Mouse (Mus musculus) cortical plate, adult 2 months (tissue): ENCODE measurements around the gene Gm884. TPM values are rescaled to one million over a fixed set of nuclear protein-coding genes. Genes with fewer than 3 reads are reported as not detected.

Experiments used
- H3K27ac ChIP-seq: fragments of 200-500 bp; 2 replicates; pipeline ENCODE4 v1.5.1; 2012; ENCODE audit warnings: low read length, control low read depth, inconsistent platforms; ENCODE audit not compliant: insufficient read depth
- H3K4me1 ChIP-seq: fragments of 200-500 bp; 2 replicates; pipeline ENCODE4 v1.6.1; 2011; ENCODE audit warnings: low read length; ENCODE audit not compliant: control insufficient read depth, insufficient read depth
- H3K4me3 ChIP-seq: fragments of 200-500 bp; 2 replicates; pipeline ENCODE4 v1.5.1; 2011; ENCODE audit warnings: mild to moderate bottlenecking, low read length, control low read depth; ENCODE audit not compliant: insufficient read depth
- CTCF ChIP-seq: fragments of 200-500 bp; IDR thresholded peaks from 2 replicates; pipeline ENCODE4 v1.5.1; 2011; ENCODE audit warnings: mild to moderate bottlenecking, control low read depth, low read length; ENCODE audit not compliant: insufficient read depth; ENCODE audit errors: extremely low read depth
- POLR2A ChIP-seq: fragments of 200-500 bp; IDR thresholded peaks from 2 replicates; pipeline ENCODE4 v1.6.1; 2011; ENCODE audit warnings: mild to moderate bottlenecking, low read length, control low read depth; ENCODE audit not compliant: insufficient read depth; ENCODE audit errors: extremely low read depth
- polyA plus RNA-seq: library from polyadenylated mRNA; depleted of rRNA; stranded (reverse); fragments of >200 nt; gene quantifications from 2 replicates; pipeline ENCODE4 v1.2.3, GENCODE M21; 2012; rRNA removed

Gm884 gene
- polyA plus RNA-seq, 1 experiment = not detected

GRCm38 (mm10) chr11:103512111-103512510 is 108.8 kb downstream of the Gm884 start:
- Histone ChIP-seq H3K27ac (no peak overlapping the region), H3K4me3 (no peak overlapping the region), H3K4me1 (no peaks in the 10 kb centered on the region)
- TF ChIP-seq POLR2A (no peak), CTCF (no peak)

GRCm38 (mm10) chr11:103504497-103504896 is 116.4 kb downstream of the Gm884 start, which contains the start of gene Lrrc37a:
Gene Lrrc37a, minus strand, starts transcription at chr11:103504597.
- Histone ChIP-seq H3K4me1 (no peaks in the 10 kb centered on the region), H3K27ac (no peak within 1 kb of the TSS), H3K4me3 (no peak within 1 kb of the TSS)
- TF ChIP-seq CTCF (no peak), POLR2A (no peak)

Other genes with a start within 250 kb of the Gm884 start
- gene Plekhm1, start 208.5 kb downstream of the Gm884 start, polyA plus RNA-seq = 16.0 and 16.5 TPM in 2 replicates
- gene Lrrc37a, start 116.5 kb downstream of the Gm884 start, polyA plus RNA-seq = not detected in 2 replicates
- gene Lyzl6, start 17.8 kb upstream of the Gm884 start, polyA plus RNA-seq = not detected in 2 replicates
- gene Rprml, start 28.4 kb upstream of the Gm884 start, polyA plus RNA-seq = 107 and 122 TPM in 2 replicates
- gene Gosr2, start 76.8 kb upstream of the Gm884 start, polyA plus RNA-seq = 92.3 and 99.9 TPM in 2 replicates
- gene Wnt9b, start 128.7 kb upstream of the Gm884 start, polyA plus RNA-seq = 0.09 and 0.10 TPM in 2 replicates
- gene Wnt3, start 153.0 kb upstream of the Gm884 start, polyA plus RNA-seq = 2.0 and 2.4 TPM in 2 replicates